Mouse (Mus musculus) forebrain, postnatal 0 days (tissue): ENCODE data around the gene Ifna15. TPM values are rescaled to one million over a fixed set of nuclear protein-coding genes. Genes with fewer than 3 reads are reported as not detected.
"Not testable (repeated sequence)": the region's sequence is repeated elsewhere in the genome, so short reads cannot be mapped to it uniquely, and the experiment has no call there.

Source experiments
- ATAC-seq: fragments of 200-750 bp; cut with Nextera tagmentation; 2 replicates; pipeline ENCODE4 v1.8.0; 2017; ENCODE audit warnings: mild to moderate bottlenecking, moderate library complexity
- DNase-seq: peaks from one replicate; pipeline ENCODE4 v3.0.0-alpha.2; 2015
- H3K27ac ChIP-seq: fragments of 300-500 bp; sonication (generic); 2 replicates; pipeline ENCODE4 v1.5.1; 2014; ENCODE audit warnings: low read depth, mild to moderate bottlenecking, antibody characterized with exemption, low read length, moderate library complexity, mixed read lengths
- H3K27me3 ChIP-seq: fragments of 300-500 bp; sonication (generic); 2 replicates; pipeline ENCODE4 v1.6.1; 2014; ENCODE audit warnings: mild to moderate bottlenecking, low read length, mixed read lengths; ENCODE audit not compliant: insufficient read depth
- H3K36me3 ChIP-seq: fragments of 300-500 bp; sonication (generic); 2 replicates; pipeline ENCODE4 v1.6.1; 2014; ENCODE audit warnings: mild to moderate bottlenecking, moderate library complexity; ENCODE audit not compliant: insufficient read depth
- H3K4me1 ChIP-seq: fragments of 300-500 bp; sonication (generic); 2 replicates; pipeline ENCODE4 v1.6.1; 2014; ENCODE audit warnings: antibody characterized with exemption; ENCODE audit not compliant: insufficient read depth
- H3K4me2 ChIP-seq: fragments of 300-500 bp; sonication (generic); 2 replicates; pipeline ENCODE4 v1.6.1; 2014; ENCODE audit warnings: low read depth, mild to moderate bottlenecking, moderate library complexity
- H3K4me3 ChIP-seq: fragments of 300-500 bp; sonication (generic); 2 replicates; pipeline ENCODE4 v1.5.1; 2014; ENCODE audit warnings: low read depth, low read length, mixed read lengths
- H3K9ac ChIP-seq: fragments of 300-500 bp; sonication (generic); 2 replicates; pipeline ENCODE4 v1.6.1; 2014; ENCODE audit warnings: mild to moderate bottlenecking
- H3K9me3 ChIP-seq: fragments of 300-500 bp; sonication (generic); 2 replicates; pipeline ENCODE4 v1.6.1; 2016; ENCODE audit warnings: low read length
- CTCF ChIP-seq: sonication (generic); IDR thresholded peaks from 2 replicates; pipeline ENCODE4 v1.5.1; 2016; ENCODE audit warnings: antibody characterized with exemption, control low read depth, low read depth
- WGBS: fragments of 180-500 bp; shearing (Covaris S2); extraction: QIAGEN DNeasy Blood & Tissue Kit; methylation state at CpG from one replicate; pipeline ENCODE4 v1.1.7; 2014; 5-methylcytosine and 5-hydroxymethylcytosine counted together
- polyA plus RNA-seq: library from polyadenylated mRNA; unstranded; fragments of >200 nt; fragmentation: Nextera tagmentation; extraction: Ambion mirVana; gene quantifications from 2 replicates; pipeline ENCODE4 v1.2.1, GENCODE M21; 2015
- total RNA-seq: library from RNA; depleted of rRNA; stranded (reverse); fragments of >200 nt; gene quantifications from 2 replicates; pipeline ENCODE4 v1.2.3, GENCODE M21; 2014; rRNA removed

Ifna15 gene
- total RNA-seq, result not detected in 2 replicates
- polyA plus RNA-seq, result not detected in 2 replicates

GRCm38 (mm10) chr4:88558145-88558544 lies at the start of gene Ifna15:
Ifna15 (minus strand) TSS chr4:88558245.
- H3K9ac ChIP-seq, H3K4me1 ChIP-seq, H3K9me3 ChIP-seq, H3K4me3 ChIP-seq, H3K27me3 ChIP-seq, ATAC-seq, H3K36me3 ChIP-seq, H3K4me2 ChIP-seq, H3K27ac ChIP-seq, DNase-seq: not testable (repeated sequence)

GRCm38 (mm10) chr4:88603276-88603675 lies 45.2 kb upstream of the Ifna15 start, which contains the start of gene Ifna12:
Ifna12 (minus strand) TSS chr4:88603376.
- H3K9ac ChIP-seq, result no peak within 1 kb of the TSS
- DNase-seq, result no peak
- no peak within 1 kb of the TSS for H3K4me2 ChIP-seq
- H3K27me3 ChIP-seq, result no peaks in the 10 kb centered on the region
- H3K27ac ChIP-seq, result no peak within 1 kb of the TSS
- no peak for TF ChIP-seq CTCF
- H3K4me1 ChIP-seq, result no peaks in the 10 kb centered on the region
- no peak within 1 kb of the TSS for H3K4me3 ChIP-seq
- H3K9me3 ChIP-seq, result no peaks in the 10 kb centered on the region
- H3K36me3 ChIP-seq, result no peaks in the 10 kb centered on the region
- ATAC-seq, result no peak

GRCm38 (mm10) chr4:88592285-88592684 lies 34.2 kb upstream of the Ifna15 start, which contains the start of gene Ifna9:
Ifna9 (minus strand) TSS chr4:88592385.
- no peaks in the 10 kb centered on the region for H3K36me3 ChIP-seq
- no peak within 1 kb of the TSS for H3K4me3 ChIP-seq
- DNase-seq (no peak), ATAC-seq (no peak)
- no peak within 1 kb of the TSS for H3K4me2 ChIP-seq
- H3K9me3 ChIP-seq, result no peaks in the 10 kb centered on the region
- no peak for TF ChIP-seq CTCF
- 95% methylated on average over 1 of the region's 1 CpGs for WGBS
- no peaks in the 10 kb centered on the region for H3K27me3 ChIP-seq
- no peak within 1 kb of the TSS for H3K27ac ChIP-seq
- no peak within 1 kb of the TSS for H3K9ac ChIP-seq
- H3K4me1 ChIP-seq, result no peaks in the 10 kb centered on the region

GRCm38 (mm10) chr4:88571698-88572097 lies 13.7 kb upstream of the Ifna15 start, which contains the start of gene Ifna14:
Ifna14 (minus strand) TSS chr4:88571798.
- Histone ChIP-seq H3K27ac (no peak within 1 kb of the TSS), H3K9me3 (no peaks in the 10 kb centered on the region), H3K4me3 (no peak within 1 kb of the TSS), H3K4me1 (no peaks in the 10 kb centered on the region), H3K27me3 (no peaks in the 10 kb centered on the region), H3K36me3 (no peaks in the 10 kb centered on the region), H3K9ac (no peak within 1 kb of the TSS), H3K4me2 (no peak within 1 kb of the TSS)
- TF ChIP-seq CTCF, result no peak
- ATAC-seq, result no peak
- no peak for DNase-seq
- WGBS, result 90% methylated on average over 1 of the region's 1 CpGs

GRCm38 (mm10) chr4:88561791-88562190 lies 3.7 kb upstream of the Ifna15 start:
- no peak for ATAC-seq
- H3K9ac ChIP-seq, result no peak overlapping the region
- DNase-seq, result no peak
- H3K36me3 ChIP-seq, result no peaks in the 10 kb centered on the region
- no peaks in the 10 kb centered on the region for H3K4me1 ChIP-seq
- no peak for TF ChIP-seq CTCF
- H3K4me2 ChIP-seq, result no peak overlapping the region
- H3K27me3 ChIP-seq, result no peaks in the 10 kb centered on the region
- no peaks in the 10 kb centered on the region for H3K9me3 ChIP-seq
- no peak overlapping the region for H3K27ac ChIP-seq
- no peak overlapping the region for H3K4me3 ChIP-seq
- 100% methylated on average over 1 of the region's 1 CpGs for WGBS

- peak overlapping the region; percentile 8 for H3K4me3 ChIP-seq
Measured at GRCm38 (mm10) chr4:88550161-88550945, 7.7 kb downstream of the Ifna15 start.

GRCm38 (mm10) chr4:88547986-88548385 lies 10.1 kb downstream of the Ifna15 start:
- DNase-seq, result no peak
- H3K9ac ChIP-seq, result no peak overlapping the region
- no peaks in the 10 kb centered on the region for H3K4me1 ChIP-seq
- no peaks in the 10 kb centered on the region for H3K27me3 ChIP-seq
- H3K36me3 ChIP-seq, result no peaks in the 10 kb centered on the region
- no peak for TF ChIP-seq CTCF
- 79% methylated on average over 1 of the region's 1 CpGs for WGBS
- H3K27ac ChIP-seq, result no peak overlapping the region
- H3K9me3 ChIP-seq, result no peaks in the 10 kb centered on the region
- no peak overlapping the region for H3K4me3 ChIP-seq
- ATAC-seq, result no peak
- H3K4me2 ChIP-seq, result no peak overlapping the region

More at GRCm38 (mm10) chr4:88550161-88550945, 7.7 kb downstream of the Ifna15 start:
- H3K4me1 ChIP-seq, result no peaks in the 10 kb centered on the region
- peak overlapping the region; percentile 40 for H3K4me2 ChIP-seq
- ATAC-seq, result peak; percentile 70
- no peaks in the 10 kb centered on the region for H3K36me3 ChIP-seq
- WGBS, result 33% methylated on average over 22 of the region's 22 CpGs
- H3K27me3 ChIP-seq, result no peaks in the 10 kb centered on the region
- no peak overlapping the region for H3K27ac ChIP-seq
- DNase-seq, result peak; percentile 59
- peak; percentile 69 for TF ChIP-seq CTCF
- H3K9ac ChIP-seq, result no peak overlapping the region
- H3K9me3 ChIP-seq, result no peaks in the 10 kb centered on the region
